Mouse (Mus musculus) embryonic fibroblast, embryonic 13.5 days (primary cell): Measurements from ENCODE around the gene Olfr457.

Experiments
- CTCF ChIP-seq: IDR thresholded peaks from 2 replicates; pipeline ENCODE4 v1.5.1; 2011; ENCODE audit warnings: mild to moderate bottlenecking, control low read depth, low read length, moderate library complexity, borderline replicate concordance; ENCODE audit not compliant: insufficient read depth
- POLR2A ChIP-seq: IDR thresholded peaks from 2 replicates; pipeline ENCODE4 v1.6.1; 2011; ENCODE audit warnings: low read depth, mild to moderate bottlenecking, control low read depth, low read length, moderate library complexity

- TF ChIP-seq CTCF, result no peak
- no peak for TF ChIP-seq POLR2A
These were observed 33.2 kb upstream of the Olfr457 start for GRCm38 (mm10) chr6:42509311-42509710.
